Mouse (Mus musculus): ENCODE measurements around the gene Gm20388.

Gm20388 gene

GRCm38 (mm10) chr8:122291549-122291948 lies 2380.9 kb downstream of the Gm20388 start:
- DNase-seq (ENCODE audit: low read depth in 2 of 2, low spot score in 2 of 2), result no peak

GRCm38 (mm10) chr8:122293484-122293883 lies 2382.8 kb downstream of the Gm20388 start:
- no peak for DNase-seq (ENCODE audit: low read depth in 2 of 2, low spot score in 2 of 2)

- no peak for DNase-seq (ENCODE audit: low read depth in 2 of 2, low spot score in 2 of 2)
Measured at GRCm38 (mm10) chr8:122294273-122294683, 2383.6 kb downstream of the Gm20388 start.

GRCm38 (mm10) chr8:122295389-122295788 lies 2384.7 kb downstream of the Gm20388 start:
- no peak for DNase-seq (ENCODE audit: low read depth in 2 of 2, low spot score in 2 of 2)

- no peak for DNase-seq (ENCODE audit: low read depth in 2 of 2, low spot score in 2 of 2)
Measured at GRCm38 (mm10) chr8:122296173-122297001, 2385.7 kb downstream of the Gm20388 start.

- no peak for DNase-seq (ENCODE audit: low read depth in 2 of 2, low spot score in 2 of 2)
Measured at GRCm38 (mm10) chr8:122299581-122300254, 2389.1 kb downstream of the Gm20388 start.

- no peak for DNase-seq (ENCODE audit: low read depth in 2 of 2, low spot score in 2 of 2)
Measured at GRCm38 (mm10) chr8:122301081-122301480, 2390.4 kb downstream of the Gm20388 start.

GRCm38 (mm10) chr8:122301866-122302265 lies 2391.2 kb downstream of the Gm20388 start:
- DNase-seq (ENCODE audit: low read depth in 2 of 2, low spot score in 2 of 2), result no peak

GRCm38 (mm10) chr8:122303451-122303850 lies 2392.8 kb downstream of the Gm20388 start:
- no peak for DNase-seq (ENCODE audit: low read depth in 2 of 2, low spot score in 2 of 2)

GRCm38 (mm10) chr8:122304058-122304457 lies 2393.4 kb downstream of the Gm20388 start:
- DNase-seq (ENCODE audit: low read depth in 2 of 2, low spot score in 2 of 2), result no peak

GRCm38 (mm10) chr8:122306660-122307399 lies 2396.2 kb downstream of the Gm20388 start:
- no peak for DNase-seq (ENCODE audit: low read depth in 2 of 2, low spot score in 2 of 2)

- no peak for DNase-seq (ENCODE audit: low read depth in 2 of 2, low spot score in 2 of 2)
Measured at GRCm38 (mm10) chr8:122307836-122308235, 2397.2 kb downstream of the Gm20388 start.

GRCm38 (mm10) chr8:122309272-122309671 lies 2398.6 kb downstream of the Gm20388 start:
- no peak for DNase-seq (ENCODE audit: low read depth in 2 of 2, low spot score in 2 of 2)

- no peak for DNase-seq (ENCODE audit: low read depth in 2 of 2, low spot score in 2 of 2)
Measured at GRCm38 (mm10) chr8:122311115-122311514, 2400.5 kb downstream of the Gm20388 start.

GRCm38 (mm10) chr8:122312553-122312952 lies 2401.9 kb downstream of the Gm20388 start:
- no peak for DNase-seq (ENCODE audit: low read depth in 2 of 2, low spot score in 2 of 2)

- DNase-seq (ENCODE audit: low read depth in 2 of 2, low spot score in 2 of 2), result no peak
Measured at GRCm38 (mm10) chr8:122313310-122313709, 2402.7 kb downstream of the Gm20388 start.

GRCm38 (mm10) chr8:122314899-122315496 lies 2404.4 kb downstream of the Gm20388 start:
- no peak for DNase-seq (ENCODE audit: low read depth in 2 of 2, low spot score in 2 of 2)

GRCm38 (mm10) chr8:122316402-122316801 lies 2405.8 kb downstream of the Gm20388 start:
- no peak for DNase-seq (ENCODE audit: low read depth in 2 of 2, low spot score in 2 of 2)

- DNase-seq (ENCODE audit: low read depth in 2 of 2, low spot score in 2 of 2), result no peak
Measured at GRCm38 (mm10) chr8:122317918-122318475, 2407.4 kb downstream of the Gm20388 start.

- no peak for DNase-seq (ENCODE audit: low read depth in 2 of 2, low spot score in 2 of 2)
Measured at GRCm38 (mm10) chr8:122319045-122319707, 2408.5 kb downstream of the Gm20388 start.
